Mouse (Mus musculus) layer of hippocampus, postnatal 14 days (tissue): ENCODE measurements at regions not wholly inside any gene's neighbourhood (a gene's known extent, or its start where the extent isn't known, plus 50 kb on each side); places are given as distances from the start of the nearest gene placed in this dataset.

ENCODE experiments used
- DNase-seq, 2 experiments: peaks; one replicate each; pipeline ENCODE4 v3.0.0; 2021 to 2022; ENCODE audit warnings: low spot score in 2 of 2, mixed read lengths in 1 of 2

GRCm38 (mm10) chr8:34458300-34458699 lies 346.8 kb upstream of the Gm10131 start:
- no peak for DNase-seq

GRCm38 (mm10) chr8:34456543-34456942 lies 345.0 kb upstream of the Gm10131 start:
- peak in 1 of 2 experiments; percentile 36 for DNase-seq

GRCm38 (mm10) chr8:34455376-34455775 lies 343.8 kb upstream of the Gm10131 start:
- no peak for DNase-seq

- no peak for DNase-seq
These were observed 341.3 kb upstream of the Gm10131 start for GRCm38 (mm10) chr8:34452811-34453210.

- no peak for DNase-seq
These were observed 339.9 kb upstream of the Gm10131 start for GRCm38 (mm10) chr8:34451211-34452000.

GRCm38 (mm10) chr8:34449391-34450044 lies 338.0 kb upstream of the Gm10131 start:
- DNase-seq: no peak

- DNase-seq: no peak
These were observed 336.6 kb upstream of the Gm10131 start for GRCm38 (mm10) chr8:34447880-34448830.

GRCm38 (mm10) chr8:34442688-34443087 lies 331.2 kb upstream of the Gm10131 start:
- DNase-seq: peak; percentile 21 to 37

GRCm38 (mm10) chr8:34441756-34442155 lies 330.2 kb upstream of the Gm10131 start:
- no peak for DNase-seq

GRCm38 (mm10) chr8:34440771-34441170 lies 329.2 kb upstream of the Gm10131 start:
- DNase-seq: no peak

GRCm38 (mm10) chr8:34438771-34439170 lies 327.2 kb upstream of the Gm10131 start:
- DNase-seq: no peak

GRCm38 (mm10) chr8:34431985-34432384 lies 320.4 kb upstream of the Gm10131 start:
- no peak for DNase-seq

GRCm38 (mm10) chr8:34429231-34429630 lies 317.7 kb upstream of the Gm10131 start:
- no peak for DNase-seq

- DNase-seq: no peak
These were observed 290.0 kb upstream of the Gm10131 start for GRCm38 (mm10) chr8:34401571-34401970.

GRCm38 (mm10) chr8:34398914-34399813 lies 287.6 kb upstream of the Gm10131 start:
- no peak for DNase-seq

- peak in 1 of 2 experiments; percentile 31 for DNase-seq
These were observed 286.3 kb upstream of the Gm10131 start for GRCm38 (mm10) chr8:34397583-34398411.

GRCm38 (mm10) chr8:34397225-34397582 lies 285.7 kb upstream of the Gm10131 start:
- DNase-seq: no peak

GRCm38 (mm10) chr8:34392981-34393828 lies 281.7 kb upstream of the Gm10131 start:
- peak; percentile 71 to 85 for DNase-seq
